Mouse (Mus musculus): ENCODE results near the gene Olfr983. TPM values are rescaled to one million over a fixed set of nuclear protein-coding genes. Genes with fewer than 3 reads are reported as not detected.

Gene Olfr983
- not detected for total RNA-seq (2021)
- long read RNA-seq, experiment 1 = 0 reads
- long read RNA-seq, experiment 2 = 0 reads

DNA sequence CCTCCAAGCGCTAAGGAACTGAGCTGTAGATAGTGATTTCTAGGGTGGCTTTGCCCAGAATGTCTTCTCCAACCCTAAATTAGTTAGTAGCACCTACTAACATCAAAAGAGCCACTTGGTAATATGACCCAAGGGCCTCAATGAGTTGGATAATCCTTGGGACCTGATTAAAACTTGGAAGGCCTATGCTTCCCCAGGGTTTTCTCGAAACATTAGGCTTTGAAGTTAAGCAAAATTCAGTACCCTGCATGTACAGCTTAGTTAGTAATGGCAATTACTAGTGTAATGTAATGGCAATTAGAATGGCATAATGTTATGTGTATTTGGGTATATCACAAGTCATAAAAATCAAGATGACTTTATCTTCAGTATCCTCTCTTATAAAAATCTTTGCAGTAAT lies at the start of gene Olfr983:
Olfr983 (minus strand) TSS at position 101 of the 400 bp plus-strand sequence.
- DNase-seq (ENCODE audit: low spot score in 2 of 2) = no peak

DNA sequence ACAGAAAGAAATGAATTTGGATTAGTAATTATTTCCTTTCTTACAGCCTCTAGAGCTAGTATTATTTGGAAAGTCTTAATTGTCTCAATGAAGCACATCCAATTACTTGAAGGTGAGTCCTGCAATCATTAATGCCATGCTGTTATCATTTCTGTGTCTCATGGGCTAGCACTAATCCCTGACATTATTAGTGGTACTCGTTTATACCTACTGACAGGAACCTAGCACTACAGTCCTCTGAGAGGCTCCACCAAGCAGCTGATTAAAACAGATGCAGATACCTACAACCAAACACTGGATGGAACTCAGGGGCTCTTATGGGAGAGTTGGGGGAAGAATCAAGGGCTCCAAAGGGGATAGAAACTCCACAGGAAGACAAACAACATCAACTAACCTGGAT lies 48.1 kb upstream of the Olfr983 start:
- DNase-seq (ENCODE audit: low spot score in 2 of 2) = no peak

DNA sequence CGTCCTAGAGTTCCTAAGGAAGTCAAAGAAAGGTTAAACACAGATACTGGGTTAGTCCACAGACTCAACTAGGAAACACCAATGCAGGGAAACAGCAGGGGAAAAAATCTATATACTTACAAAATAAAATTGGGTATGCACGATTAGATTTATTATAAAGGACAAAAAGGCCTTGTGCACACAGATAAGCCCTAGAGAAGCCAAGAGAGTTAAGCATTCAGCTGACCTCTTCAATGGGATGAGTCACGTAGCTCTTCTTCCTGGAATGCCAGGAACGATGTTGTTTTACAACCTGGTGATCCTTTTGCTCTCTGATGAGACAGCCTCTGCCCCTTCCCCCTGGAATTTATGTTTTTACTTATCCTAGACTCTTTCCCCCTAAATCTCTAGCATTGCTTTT lies 46.1 kb upstream of the Olfr983 start:
- no peak for DNase-seq (ENCODE audit: low spot score in 2 of 2)

DNA sequence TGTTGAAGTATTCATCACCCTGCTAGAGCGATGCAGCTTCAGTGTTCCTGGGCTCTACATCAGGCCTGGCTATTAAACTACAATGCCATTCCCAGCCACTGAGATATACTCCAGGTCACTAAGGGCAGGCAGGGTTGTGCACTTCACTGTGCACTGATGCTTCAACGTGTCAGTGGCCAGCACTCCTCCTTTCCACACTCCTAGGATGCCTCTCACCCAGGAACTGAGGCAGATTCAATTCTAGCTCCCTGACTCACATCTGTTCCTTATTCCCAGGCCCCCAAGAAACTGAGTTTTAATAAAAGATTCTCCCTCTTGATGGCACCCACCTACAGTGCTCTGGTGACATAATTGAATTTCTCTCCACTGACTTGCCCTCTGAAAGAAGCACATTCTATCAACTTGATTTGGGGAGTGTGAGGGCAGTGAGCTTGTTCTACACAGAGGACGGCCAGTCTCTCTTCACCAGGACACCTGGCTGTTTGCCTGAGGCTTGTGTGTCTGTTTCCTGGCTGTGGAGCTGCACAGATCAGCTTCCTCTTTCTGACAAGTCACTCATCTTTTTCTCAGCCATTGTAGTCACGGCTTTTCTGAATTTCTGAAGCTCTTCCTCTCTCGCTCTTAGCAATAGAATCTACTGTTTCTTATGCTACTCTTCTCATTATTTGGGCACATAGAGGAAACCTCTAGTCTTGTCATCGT lies 43.7 kb upstream of the Olfr983 start:
- no peak for DNase-seq (ENCODE audit: low spot score in 2 of 2)

DNA sequence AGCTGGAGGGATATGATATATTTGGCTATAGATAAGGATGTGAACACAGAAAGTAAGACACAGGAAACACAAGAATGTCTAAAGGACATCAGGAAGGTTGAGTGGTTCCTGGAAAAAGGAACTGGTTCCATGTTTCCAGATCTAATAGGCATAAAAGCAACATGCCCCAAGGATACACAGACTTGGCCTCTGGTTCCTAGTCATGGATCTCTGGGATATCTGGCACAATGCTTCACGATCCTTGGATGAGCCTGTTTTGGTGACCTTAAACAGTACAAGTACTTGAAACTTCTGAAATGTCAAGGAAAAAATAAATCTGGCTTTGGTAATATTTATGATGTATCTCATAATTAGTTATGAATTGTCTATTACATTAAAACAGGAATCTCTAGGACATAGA lies 37.2 kb upstream of the Olfr983 start:
- DNase-seq (ENCODE audit: low spot score in 2 of 2) = no peak

DNA sequence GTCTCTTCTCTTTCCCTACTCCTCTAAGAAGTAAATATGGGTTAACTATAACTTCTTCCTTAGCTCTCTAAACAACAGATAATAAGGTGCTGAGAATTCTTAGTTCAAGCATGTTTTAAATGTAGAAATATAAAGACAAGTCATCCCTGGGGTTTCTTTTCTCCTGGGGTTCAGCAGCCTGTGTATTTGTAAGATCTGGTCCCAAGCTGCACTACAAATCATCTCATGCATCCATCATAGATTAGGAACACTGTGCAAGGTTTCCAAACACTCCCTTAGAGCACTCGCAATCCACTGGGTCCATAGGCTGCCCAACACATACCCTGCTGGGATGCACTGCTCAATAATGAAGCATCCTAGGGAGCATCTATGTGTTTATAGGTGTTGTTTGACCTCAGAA lies 36.7 kb upstream of the Olfr983 start, which contains the start of gene Olfr985:
Olfr985 (minus strand) TSS at position 101 of the 400 bp plus-strand sequence.
- no peak for DNase-seq (ENCODE audit: low spot score in 2 of 2)

DNA sequence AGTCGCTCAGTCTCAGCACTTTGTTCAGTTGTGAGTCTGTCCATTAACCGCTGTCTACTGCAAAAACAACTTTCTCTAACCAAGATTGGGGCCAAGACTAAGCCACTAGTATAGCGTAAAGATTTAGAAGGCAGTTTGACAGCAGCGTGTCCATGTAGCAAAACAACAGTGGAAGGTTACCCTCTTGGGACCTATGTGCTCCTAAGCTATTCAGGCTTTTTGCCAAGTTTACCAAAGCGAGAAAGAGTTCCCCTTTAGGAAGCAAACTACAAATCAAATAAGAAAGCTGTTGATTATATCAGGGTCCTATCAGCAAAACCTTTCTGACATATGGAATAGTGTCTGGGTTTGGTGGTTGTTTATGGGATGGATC lies 23.9 kb upstream of the Olfr983 start:
- no peak for DNase-seq (ENCODE audit: low spot score in 2 of 2)

DNA sequence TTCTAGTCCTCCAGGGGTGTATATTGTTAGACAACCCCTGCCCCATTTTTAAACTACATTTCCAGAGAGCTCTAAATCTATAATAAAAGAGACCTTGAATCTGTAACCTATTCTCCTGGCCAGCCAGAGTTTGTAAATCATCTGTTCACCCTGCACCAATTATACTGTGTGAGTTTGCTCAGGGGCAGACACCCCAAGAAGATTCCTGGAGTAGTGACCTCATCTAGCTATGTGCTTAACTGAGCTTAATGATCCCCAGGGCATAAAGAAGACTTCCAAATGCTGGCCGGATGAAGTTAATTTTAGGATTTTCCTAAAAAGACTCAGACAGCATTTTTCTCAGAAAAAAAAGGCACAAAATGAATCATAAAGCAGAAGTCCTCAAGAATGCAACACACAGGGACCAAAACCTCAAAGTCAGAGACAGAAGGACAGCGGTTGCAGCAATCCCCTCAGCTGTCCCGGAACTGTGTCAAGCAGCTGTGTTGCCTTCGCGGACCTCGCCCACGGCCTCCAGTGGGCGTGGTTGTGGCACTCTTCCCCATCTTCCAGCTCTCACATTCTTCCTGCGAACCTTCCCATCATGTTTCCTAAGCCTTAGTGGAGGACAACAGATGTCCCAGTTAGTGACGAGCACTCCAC lies 23.4 kb upstream of the Olfr983 start:
- no peak for DNase-seq (ENCODE audit: low spot score in 2 of 2)

DNA sequence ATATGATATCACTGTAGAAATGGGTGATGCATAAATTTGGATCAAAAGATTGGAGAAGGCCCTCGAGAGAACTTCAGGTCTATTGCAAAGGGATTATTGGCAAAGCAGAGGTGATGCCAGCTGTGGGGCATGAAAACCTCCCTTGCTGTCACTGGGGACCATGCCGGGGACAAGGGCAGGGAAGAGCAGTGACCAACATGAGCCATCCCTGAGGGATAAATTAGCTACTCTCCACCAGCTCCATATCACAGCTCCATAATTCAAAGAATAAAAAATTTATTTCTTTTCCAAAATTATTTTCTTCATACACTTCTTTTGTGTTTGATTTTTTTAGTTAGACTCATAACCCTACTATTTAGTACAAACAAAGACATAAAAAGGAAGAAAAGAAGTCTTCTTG lies 20.7 kb upstream of the Olfr983 start, which contains the start of gene Olfr984:
Olfr984 (minus strand) TSS at position 101 of the 400 bp plus-strand sequence.
- no peak for DNase-seq (ENCODE audit: low spot score in 2 of 2)

DNA sequence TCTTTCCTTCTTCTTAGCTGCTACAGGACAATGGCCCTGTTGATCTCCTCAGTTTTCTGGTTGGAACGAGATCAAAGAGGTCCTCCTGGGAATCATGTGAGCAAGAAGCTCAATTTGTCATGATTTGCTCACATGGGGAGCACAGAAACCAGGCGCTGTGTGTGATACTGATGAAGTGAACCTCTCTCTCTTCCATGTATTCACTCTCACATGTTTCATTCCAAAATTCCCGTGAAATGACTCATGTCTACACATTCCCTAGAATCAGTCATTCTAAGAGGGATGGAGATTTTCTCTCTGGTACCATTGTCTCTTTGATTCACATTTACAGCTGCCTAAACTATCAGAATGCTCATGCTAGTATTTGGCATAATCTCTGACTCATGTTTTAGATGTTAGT lies 1.4 kb upstream of the Olfr983 start:
- DNase-seq (ENCODE audit: low spot score in 2 of 2) = no peak

DNA sequence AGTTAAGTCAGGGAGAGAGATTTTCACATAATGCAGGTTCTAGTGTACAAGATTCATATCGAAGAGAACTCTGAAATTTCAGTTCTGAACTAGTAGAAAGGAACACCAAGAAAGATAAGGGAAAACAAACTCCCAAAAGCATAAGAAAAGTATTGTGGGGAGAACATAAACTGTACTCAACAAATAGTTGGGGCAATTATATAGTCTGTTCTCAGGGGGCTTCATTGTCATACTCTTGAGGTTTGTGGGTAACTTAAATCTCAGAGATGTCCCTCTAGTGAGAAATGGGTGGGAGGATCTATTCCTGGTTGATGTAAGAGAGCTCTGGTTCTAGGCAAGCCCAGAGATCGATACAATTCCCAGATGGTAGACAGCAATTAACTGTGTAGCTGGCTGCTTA lies 19.9 kb downstream of the Olfr983 start, which contains the start of gene Olfr982:
Olfr982 (plus strand) TSS at position 301 of the 400 bp plus-strand sequence.
- no peak for DNase-seq (ENCODE audit: low spot score in 2 of 2)

DNA sequence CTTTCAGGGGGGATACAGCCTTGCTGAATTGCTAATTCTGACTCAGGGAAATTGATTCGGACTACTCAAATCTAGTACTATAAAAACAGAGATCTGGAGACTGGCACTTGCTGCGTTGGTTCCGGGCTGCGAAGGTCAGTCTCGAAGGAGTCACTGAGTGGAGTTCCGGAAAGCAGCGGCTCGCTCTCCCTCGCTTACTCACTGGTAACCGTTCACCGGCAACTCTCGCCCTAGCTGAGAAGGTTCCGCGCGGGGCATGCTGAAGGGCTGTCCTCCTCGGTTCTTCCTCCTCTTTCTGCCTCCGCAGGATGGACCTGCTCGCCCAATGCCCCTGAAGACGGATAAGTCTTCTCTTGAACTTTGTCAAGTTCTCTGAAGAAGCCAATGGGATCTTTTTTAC lies 43.3 kb downstream of the Olfr983 start:
- DNase-seq (ENCODE audit: low spot score in 2 of 2) = no peak

Other genes starting within 250 kb of the Olfr983 start
- gene Olfr972, start 227.2 kb downstream of the Olfr983 start, total RNA-seq (2021) = not detected
- gene Olfr229, start 186.3 kb downstream of the Olfr983 start, total RNA-seq (2021) = not detected
- gene Olfr974, start 156.1 kb downstream of the Olfr983 start, total RNA-seq (2021) = not detected
- not detected for gene Olfr975, start 141.5 kb downstream of the Olfr983 start, total RNA-seq (2021)
- gene Olfr976, start 132.5 kb downstream of the Olfr983 start, total RNA-seq (2021) = not detected
- gene Olfr978, start 101.5 kb downstream of the Olfr983 start, total RNA-seq (2021) = not detected
- not detected for gene Olfr979, start 90.1 kb downstream of the Olfr983 start, total RNA-seq (2021)
- gene Olfr980, start 84.0 kb downstream of the Olfr983 start, total RNA-seq (2021) = not detected
- gene Olfr981, start 72.1 kb downstream of the Olfr983 start, total RNA-seq (2021) = not detected
- gene Olfr982, start 19.8 kb downstream of the Olfr983 start, total RNA-seq (2021) = not detected
- not detected for gene Olfr984, start 20.6 kb upstream of the Olfr983 start, total RNA-seq (2021)
- gene Olfr985, start 36.6 kb upstream of the Olfr983 start, total RNA-seq (2021) = not detected
- not detected for gene Tmem225, start 54.5 kb upstream of the Olfr983 start, total RNA-seq (2021)
- not detected for gene Olfr986, start 87.3 kb upstream of the Olfr983 start, total RNA-seq (2021)
- 1 to 10 TPM; 8.0 to 8.1 TPM for gene Zfp202, start 98.7 kb upstream of the Olfr983 start, total RNA-seq (2021)
- gene Scn3b, start 175.6 kb upstream of the Olfr983 start, total RNA-seq (2021) = 10 to 100 TPM; 12.6 to 17.1 TPM